Mouse (Mus musculus): Measurements from ENCODE around the gene Fam178b.

GRCm38 (mm10) chr1:36635826-36636485 lies 47.0 kb downstream of the Fam178b start:
- TF ChIP-seq CTCF (IDR thresholded peaks at IDR 0.05; ENCODE audit: low read depth) (no peak), EP300 (optimal IDR thresholded peaks at IDR 0.05) (no peak)
